Mouse (Mus musculus): ENCODE measurements at regions not wholly inside any gene's neighbourhood (a gene's known extent, or its start where the extent isn't known, plus 50 kb on each side); places are given as distances from the start of the nearest gene placed in this dataset.
"Not testable (repeated sequence)": the region's sequence is repeated elsewhere in the genome, so short reads cannot be mapped to it uniquely, and the experiment has no call there.

DNA sequence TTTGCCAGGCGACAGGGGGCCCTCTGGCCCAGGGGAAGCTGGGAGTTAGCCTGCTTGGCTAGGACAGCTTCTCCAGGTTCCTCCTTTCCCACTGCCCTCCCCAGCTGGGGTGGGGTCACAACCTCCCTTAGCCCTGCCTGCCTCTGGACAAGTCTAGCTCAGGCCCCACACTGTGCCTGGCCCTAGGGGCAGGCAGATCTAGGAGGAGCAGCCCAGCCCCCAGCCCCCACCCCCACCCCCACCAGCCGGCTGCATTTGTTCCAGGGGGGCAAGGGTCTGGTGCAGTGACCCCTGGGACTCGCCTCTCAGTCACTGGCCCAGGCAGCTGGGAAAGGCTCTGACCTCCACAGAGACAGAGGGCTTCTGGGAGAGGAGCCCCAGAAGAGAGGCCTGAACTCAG, 381.9 kb downstream of the Sox9 start:
- peaks cover 8% of the 10 kb centered on the region; the same call in 1 of the 2 replicates for H3K4me1 ChIP-seq (ENCODE audit: insufficient read depth, low read depth, low read length)
- no peak overlapping the region for H3K27ac ChIP-seq (ENCODE audit: low read length)
- H3K4me3 ChIP-seq (ENCODE audit: low read depth, low read length) = no peak overlapping the region
- no peak for ATAC-seq
- H3K27me3 ChIP-seq (replicated peaks; ENCODE audit: insufficient read depth, low read length) = no peaks in the 10 kb centered on the region
- no peaks in the 10 kb centered on the region for H3K9me3 ChIP-seq (ENCODE audit: low read length)
- TF ChIP-seq CTCF (IDR thresholded peaks at IDR 0.05) (no peak), EP300 (IDR thresholded peaks at IDR 0.05) (no peak)
- H3K9ac ChIP-seq (replicated peaks; ENCODE audit: low read depth) = no peak overlapping the region
- WGBS = 71% methylated on average over 3 of the region's 3 CpGs
- no peak overlapping the region for H3K4me2 ChIP-seq (replicated peaks; ENCODE audit: low read depth, low read length)
- no peak for DNase-seq (ENCODE audit: low spot score)
- no peaks in the 10 kb centered on the region for H3K36me3 ChIP-seq (ENCODE audit: insufficient read depth, low read length)

DNA sequence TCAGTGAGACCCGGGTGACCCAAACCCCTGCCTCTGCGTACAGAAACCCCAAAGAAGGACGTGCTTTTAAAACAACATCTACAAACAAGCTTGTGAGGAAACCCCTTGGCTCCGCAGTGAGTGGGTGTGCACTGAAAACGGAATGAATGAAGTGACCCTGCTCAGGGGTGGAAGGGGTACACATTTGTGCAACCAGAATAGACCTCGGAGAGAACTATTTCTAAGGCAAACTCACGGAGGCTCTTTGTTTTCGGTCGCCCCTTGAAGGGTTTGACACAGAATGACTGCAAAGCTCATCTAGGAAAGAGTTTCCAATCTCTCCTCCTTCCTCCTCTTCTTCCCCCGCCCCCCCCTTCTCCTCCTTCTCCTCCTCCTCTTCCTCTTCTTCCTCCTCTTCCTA, 382.5 kb downstream of the Sox9 start:
- Histone ChIP-seq H3K27ac (ENCODE audit: low read length) (no peak overlapping the region), H3K9ac (replicated peaks; ENCODE audit: low read depth) (no peak overlapping the region), H3K4me1 (ENCODE audit: insufficient read depth, low read depth, low read length) (peaks cover 8% of the 10 kb centered on the region; the same call in 1 of the 2 replicates), H3K27me3 (replicated peaks; ENCODE audit: insufficient read depth, low read length) (no peaks in the 10 kb centered on the region), H3K4me3 (ENCODE audit: low read depth, low read length) (no peak overlapping the region), H3K36me3 (ENCODE audit: insufficient read depth, low read length) (no peaks in the 10 kb centered on the region), H3K4me2 (replicated peaks; ENCODE audit: low read depth, low read length) (peak overlapping the region; percentile 50), H3K9me3 (ENCODE audit: low read length) (no peaks in the 10 kb centered on the region)
- WGBS = 30% methylated on average over 10 of the region's 10 CpGs
- TF ChIP-seq EP300 (IDR thresholded peaks at IDR 0.05) (no peak), CTCF (IDR thresholded peaks at IDR 0.05) (no peak)
- ATAC-seq (no peak), DNase-seq (ENCODE audit: low spot score) (no peak)

DNA sequence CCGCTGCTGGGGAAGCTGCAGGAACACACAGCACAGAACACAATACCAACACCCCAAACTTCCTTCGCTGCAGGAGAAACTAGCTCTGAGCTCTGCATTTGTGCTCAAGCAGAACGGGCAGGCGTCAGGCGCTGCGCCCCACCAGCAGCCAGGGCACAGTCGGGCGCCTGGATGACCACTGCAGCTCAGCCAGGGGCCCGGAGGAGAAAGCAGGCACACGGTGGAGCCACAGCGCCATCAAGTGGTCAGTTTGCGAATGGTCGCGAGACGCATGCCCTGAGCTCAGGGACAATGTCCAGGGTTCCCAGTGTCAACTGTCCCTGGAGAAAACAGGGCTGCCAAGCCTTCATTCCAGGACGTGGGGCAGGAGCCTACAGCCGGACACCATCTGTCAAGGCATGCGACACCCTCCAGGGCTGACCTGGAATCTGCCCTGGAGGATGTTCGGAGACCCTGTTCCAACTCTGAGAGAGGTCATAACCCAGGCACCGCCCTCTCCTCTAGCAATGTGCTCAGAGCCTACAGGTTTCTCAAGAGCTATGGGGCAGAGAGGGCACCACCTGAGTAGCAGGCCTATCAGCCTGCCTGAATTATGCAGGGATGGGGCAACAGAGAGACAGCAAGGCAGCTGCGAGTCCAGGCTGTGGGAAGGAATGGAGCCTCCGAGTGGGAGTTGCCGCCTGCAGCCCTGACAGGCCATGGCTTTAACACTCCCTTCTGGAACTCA, 383.2 kb downstream of the Sox9 start:
- ATAC-seq = peak; percentile 90
- H3K27ac ChIP-seq (ENCODE audit: low read length) = no peak overlapping the region
- peak overlapping the region; percentile 50 for H3K4me2 ChIP-seq (replicated peaks; ENCODE audit: low read depth, low read length)
- H3K27me3 ChIP-seq (replicated peaks; ENCODE audit: insufficient read depth, low read length) = no peaks in the 10 kb centered on the region
- no peaks in the 10 kb centered on the region for H3K9me3 ChIP-seq (ENCODE audit: low read length)
- TF ChIP-seq EP300 (IDR thresholded peaks at IDR 0.05) (no peak), CTCF (IDR thresholded peaks at IDR 0.05) (peak; percentile 100)
- peak overlapping the region; percentile 10; the same call in 1 of the 2 replicates for H3K4me3 ChIP-seq (ENCODE audit: low read depth, low read length)
- peaks cover 8% of the 10 kb centered on the region; the same call in 1 of the 2 replicates for H3K4me1 ChIP-seq (ENCODE audit: insufficient read depth, low read depth, low read length)
- DNase-seq (ENCODE audit: low spot score) = peak; percentile 84
- no peaks in the 10 kb centered on the region for H3K36me3 ChIP-seq (ENCODE audit: insufficient read depth, low read length)
- no peak overlapping the region for H3K9ac ChIP-seq (replicated peaks; ENCODE audit: low read depth)
- WGBS = 8% methylated on average over 23 of the region's 23 CpGs

DNA sequence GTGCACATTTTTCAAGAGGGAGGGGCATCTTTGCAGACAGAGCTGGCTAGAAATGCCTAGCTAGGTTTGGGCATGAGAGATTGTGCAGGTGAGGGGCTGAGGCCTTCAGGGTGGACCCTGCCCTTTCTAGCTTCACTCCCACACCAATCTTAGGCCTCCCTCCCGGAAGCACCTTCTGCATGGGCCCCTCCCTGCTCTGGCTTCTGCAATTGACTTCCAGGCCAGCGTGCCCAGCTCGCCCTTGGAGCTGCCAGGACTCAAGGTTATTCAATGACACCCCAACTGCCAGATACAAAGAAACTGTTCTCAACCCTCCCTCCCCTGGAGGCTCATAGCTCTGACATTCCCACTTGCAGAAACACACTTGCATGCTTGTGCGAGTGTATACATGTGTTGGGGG, 384.5 kb downstream of the Sox9 start:
- Histone ChIP-seq H3K4me1 (ENCODE audit: insufficient read depth, low read depth, low read length) (peaks cover 8% of the 10 kb centered on the region; the same call in 1 of the 2 replicates), H3K9ac (replicated peaks; ENCODE audit: low read depth) (no peak overlapping the region), H3K27ac (ENCODE audit: low read length) (no peak overlapping the region), H3K9me3 (ENCODE audit: low read length) (no peaks in the 10 kb centered on the region), H3K4me2 (replicated peaks; ENCODE audit: low read depth, low read length) (no peak overlapping the region), H3K4me3 (ENCODE audit: low read depth, low read length) (no peak overlapping the region), H3K36me3 (ENCODE audit: insufficient read depth, low read length) (no peaks in the 10 kb centered on the region), H3K27me3 (replicated peaks; ENCODE audit: insufficient read depth, low read length) (no peaks in the 10 kb centered on the region)
- 71% methylated on average over 4 of the region's 4 CpGs for WGBS
- DNase-seq (ENCODE audit: low spot score) = no peak
- TF ChIP-seq EP300 (IDR thresholded peaks at IDR 0.05) (no peak), CTCF (IDR thresholded peaks at IDR 0.05) (no peak)
- ATAC-seq = no peak

DNA sequence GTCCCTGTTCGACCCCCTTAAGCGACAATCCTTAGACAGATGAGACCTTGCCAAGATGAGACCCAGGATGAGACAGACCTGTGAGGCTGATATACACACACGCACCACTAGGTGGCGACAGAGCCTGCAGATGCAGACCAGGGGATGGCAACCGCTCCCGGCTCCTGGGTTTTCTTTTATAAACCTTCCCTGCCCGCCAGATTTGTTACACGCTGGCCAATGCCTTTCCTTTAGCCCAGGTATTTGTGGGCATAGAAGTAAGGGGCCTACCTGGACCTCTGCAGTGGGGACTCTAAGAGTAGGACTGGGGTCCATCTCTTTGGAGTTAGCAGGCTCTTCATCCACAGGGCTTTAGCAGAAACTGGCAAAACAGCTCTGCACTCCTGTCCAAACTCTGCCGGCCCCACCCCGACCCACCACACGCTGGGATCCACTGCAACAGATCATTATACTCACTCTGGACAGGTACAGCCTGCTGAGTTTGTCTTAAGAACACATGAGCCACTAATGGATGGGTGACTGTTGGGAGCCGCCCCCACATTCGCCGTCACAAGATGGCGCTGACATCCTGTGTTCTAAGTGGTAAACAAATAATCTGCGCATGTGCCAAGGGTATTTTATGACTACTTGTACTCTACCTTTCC, 390.6 kb downstream of the Sox9 start:
- peak overlapping the region; percentile 46 for H3K4me3 ChIP-seq (ENCODE audit: low read depth, low read length)
- no peaks in the 10 kb centered on the region for H3K9me3 ChIP-seq (ENCODE audit: low read length)
- 17% methylated on average over 15 of the region's 16 CpGs for WGBS
- peak overlapping the region; percentile 33; the same call in 1 of the 2 replicates for H3K9ac ChIP-seq (replicated peaks; ENCODE audit: low read depth)
- peak overlapping the region; percentile 77 for H3K27ac ChIP-seq (ENCODE audit: low read length)
- peak overlapping the region; percentile 49 for H3K4me2 ChIP-seq (replicated peaks; ENCODE audit: low read depth, low read length)
- DNase-seq (ENCODE audit: low spot score) (peak; percentile 89), ATAC-seq (peak; percentile 86)
- H3K27me3 ChIP-seq (replicated peaks; ENCODE audit: insufficient read depth, low read length) = no peaks in the 10 kb centered on the region
- peak; percentile 96 for TF ChIP-seq CTCF (IDR thresholded peaks at IDR 0.05)
- no peak for TF ChIP-seq EP300 (IDR thresholded peaks at IDR 0.05)
- no peaks in the 10 kb centered on the region for H3K4me1 ChIP-seq (ENCODE audit: insufficient read depth, low read depth, low read length)
- H3K36me3 ChIP-seq (ENCODE audit: insufficient read depth, low read length) = no peaks in the 10 kb centered on the region

DNA sequence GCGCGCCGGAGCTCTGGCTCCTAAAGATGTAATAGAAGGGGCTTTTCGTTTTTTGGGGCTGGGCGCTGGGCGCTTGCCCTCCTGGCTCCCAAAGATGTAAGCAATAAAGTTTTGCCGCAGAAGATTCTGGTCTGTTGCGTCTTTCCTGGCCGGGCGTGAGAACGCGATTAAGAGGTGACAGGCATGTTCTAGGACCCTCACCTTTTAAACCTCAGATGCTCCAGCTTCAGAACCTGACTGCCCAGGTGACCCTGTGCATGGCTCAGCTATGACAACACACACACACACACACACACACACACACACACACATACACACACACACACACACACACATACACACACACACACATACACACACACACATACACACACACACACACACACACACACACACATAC, 391.3 kb downstream of the Sox9 start:
- H3K4me2 ChIP-seq (replicated peaks; ENCODE audit: low read depth, low read length) = peak overlapping the region; percentile 37
- not testable (repeated sequence) for DNase-seq (ENCODE audit: low spot score); H3K27ac ChIP-seq (ENCODE audit: low read length); H3K27me3 ChIP-seq (replicated peaks; ENCODE audit: insufficient read depth, low read length); H3K4me3 ChIP-seq (ENCODE audit: low read depth, low read length); H3K36me3 ChIP-seq (ENCODE audit: insufficient read depth, low read length); H3K9ac ChIP-seq (replicated peaks; ENCODE audit: low read depth); ATAC-seq; H3K9me3 ChIP-seq (ENCODE audit: low read length); H3K4me1 ChIP-seq (ENCODE audit: insufficient read depth, low read depth, low read length)
- 26% methylated on average over 12 of the region's 12 CpGs for WGBS

Measured in lung, postnatal 0 days (tissue).